Mouse (Mus musculus): ENCODE results near the gene Zfp950. TPM values are rescaled to one million over a fixed set of nuclear protein-coding genes. Genes with fewer than 3 reads are reported as not detected.

Zfp950 gene
- polyA plus RNA-seq, 2 experiments, result 46.4 to 56.3 TPM

GRCm38 (mm10) chr19:61090541-61090940 lies 50.1 kb downstream of the Zfp950 start:
- Histone ChIP-seq H3K27me3 (ENCODE audit: control insufficient read depth, insufficient read depth, low read length) (no peaks in the 10 kb centered on the region), H3K36me3 (ENCODE audit: control insufficient read depth, insufficient read depth, low read length) (peaks cover 12% of the 10 kb centered on the region), H3K4me2 (replicated peaks; ENCODE audit: low read depth, low read length, severe bottlenecking) (no peak overlapping the region), H3K4me1 (ENCODE audit: control insufficient read depth, insufficient read depth, low read length) (no peaks in the 10 kb centered on the region), H3K9ac (ENCODE audit: low read depth, low read length, severe bottlenecking) (no peak overlapping the region), H3K4me3 (replicated peaks; ENCODE audit: low read length) (no peak overlapping the region), H3K27ac (replicated peaks; ENCODE audit: low read depth, low read length) (no peak overlapping the region), H3K9me3 (ENCODE audit: control insufficient read depth, low read length) (no peaks in the 10 kb centered on the region)
- no peak for ATAC-seq (ENCODE audit: low FRiP score, low read depth)
- no peak for TF ChIP-seq POLR2A (IDR thresholded peaks at IDR 0.05; ENCODE audit: borderline replicate concordance, extremely low read depth, insufficient read depth, insufficient read length)
- 95% methylated on average over 4 of the region's 4 CpGs for WGBS
- DNase-seq (ENCODE audit: low spot score), result no peak

- H3K27me3 ChIP-seq (ENCODE audit: control insufficient read depth, insufficient read depth, low read length), result no peaks in the 10 kb centered on the region
- H3K36me3 ChIP-seq (ENCODE audit: control insufficient read depth, insufficient read depth, low read length), result peaks cover 12% of the 10 kb centered on the region
- ATAC-seq (ENCODE audit: low FRiP score, low read depth) (no peak), DNase-seq (ENCODE audit: low spot score) (no peak)
- WGBS, result 87% methylated on average over 3 of the region's 3 CpGs
- H3K9me3 ChIP-seq (ENCODE audit: control insufficient read depth, low read length), result no peaks in the 10 kb centered on the region
- H3K4me1 ChIP-seq (ENCODE audit: control insufficient read depth, insufficient read depth, low read length), result no peaks in the 10 kb centered on the region
- H3K4me3 ChIP-seq (replicated peaks; ENCODE audit: low read length), result no peak overlapping the region
- no peak overlapping the region for H3K27ac ChIP-seq (replicated peaks; ENCODE audit: low read depth, low read length)
- H3K4me2 ChIP-seq (replicated peaks; ENCODE audit: low read depth, low read length, severe bottlenecking), result no peak overlapping the region
- H3K9ac ChIP-seq (ENCODE audit: low read depth, low read length, severe bottlenecking), result no peak overlapping the region
- TF ChIP-seq POLR2A (IDR thresholded peaks at IDR 0.05; ENCODE audit: borderline replicate concordance, extremely low read depth, insufficient read depth, insufficient read length), result no peak
Observed at GRCm38 (mm10) chr19:61089001-61089400, 51.6 kb downstream of the Zfp950 start.

- ATAC-seq (ENCODE audit: low FRiP score, low read depth), result no peak
- no peak overlapping the region for H3K9ac ChIP-seq (ENCODE audit: low read depth, low read length, severe bottlenecking)
- H3K4me1 ChIP-seq (ENCODE audit: control insufficient read depth, insufficient read depth, low read length), result no peaks in the 10 kb centered on the region
- no peak for TF ChIP-seq POLR2A (IDR thresholded peaks at IDR 0.05; ENCODE audit: borderline replicate concordance, extremely low read depth, insufficient read depth, insufficient read length)
- H3K36me3 ChIP-seq (ENCODE audit: control insufficient read depth, insufficient read depth, low read length), result peaks cover 14% of the 10 kb centered on the region
- WGBS, result 91% methylated on average over 1 of the region's 1 CpGs
- H3K4me3 ChIP-seq (replicated peaks; ENCODE audit: low read length), result no peak overlapping the region
- no peaks in the 10 kb centered on the region for H3K27me3 ChIP-seq (ENCODE audit: control insufficient read depth, insufficient read depth, low read length)
- DNase-seq (ENCODE audit: low spot score), result no peak
- no peak overlapping the region for H3K27ac ChIP-seq (replicated peaks; ENCODE audit: low read depth, low read length)
- no peak overlapping the region for H3K4me2 ChIP-seq (replicated peaks; ENCODE audit: low read depth, low read length, severe bottlenecking)
- no peaks in the 10 kb centered on the region for H3K9me3 ChIP-seq (ENCODE audit: control insufficient read depth, low read length)
Observed at GRCm38 (mm10) chr19:61087781-61088180, 52.9 kb downstream of the Zfp950 start.

GRCm38 (mm10) chr19:61085217-61085616 lies 55.4 kb downstream of the Zfp950 start:
- no peak for ATAC-seq (ENCODE audit: low FRiP score, low read depth)
- Histone ChIP-seq H3K4me2 (replicated peaks; ENCODE audit: low read depth, low read length, severe bottlenecking) (no peak overlapping the region), H3K4me3 (replicated peaks; ENCODE audit: low read length) (no peak overlapping the region), H3K36me3 (ENCODE audit: control insufficient read depth, insufficient read depth, low read length) (peaks cover 14% of the 10 kb centered on the region), H3K27ac (replicated peaks; ENCODE audit: low read depth, low read length) (no peak overlapping the region), H3K9me3 (ENCODE audit: control insufficient read depth, low read length) (no peaks in the 10 kb centered on the region), H3K4me1 (ENCODE audit: control insufficient read depth, insufficient read depth, low read length) (no peaks in the 10 kb centered on the region), H3K9ac (ENCODE audit: low read depth, low read length, severe bottlenecking) (no peak overlapping the region), H3K27me3 (ENCODE audit: control insufficient read depth, insufficient read depth, low read length) (no peaks in the 10 kb centered on the region)
- WGBS, result 78% methylated on average over 2 of the region's 2 CpGs
- DNase-seq (ENCODE audit: low spot score), result no peak
- no peak for TF ChIP-seq POLR2A (IDR thresholded peaks at IDR 0.05; ENCODE audit: borderline replicate concordance, extremely low read depth, insufficient read depth, insufficient read length)

- 54% methylated on average over 4 of the region's 4 CpGs for WGBS
- ATAC-seq (ENCODE audit: low FRiP score, low read depth), result peak; percentile 47; the same call in 1 of the 2 replicates
- Histone ChIP-seq H3K36me3 (ENCODE audit: control insufficient read depth, insufficient read depth, low read length) (peaks cover 8% of the 10 kb centered on the region; the same call in 1 of the 2 replicates), H3K9ac (ENCODE audit: low read depth, low read length, severe bottlenecking) (no peak overlapping the region), H3K4me1 (ENCODE audit: control insufficient read depth, insufficient read depth, low read length) (no peaks in the 10 kb centered on the region), H3K27ac (replicated peaks; ENCODE audit: low read depth, low read length) (no peak overlapping the region), H3K4me2 (replicated peaks; ENCODE audit: low read depth, low read length, severe bottlenecking) (no peak overlapping the region), H3K4me3 (replicated peaks; ENCODE audit: low read length) (no peak overlapping the region), H3K27me3 (ENCODE audit: control insufficient read depth, insufficient read depth, low read length) (no peaks in the 10 kb centered on the region), H3K9me3 (ENCODE audit: control insufficient read depth, low read length) (no peaks in the 10 kb centered on the region)
- TF ChIP-seq POLR2A (IDR thresholded peaks at IDR 0.05; ENCODE audit: borderline replicate concordance, extremely low read depth, insufficient read depth, insufficient read length), result no peak
- peak; percentile 83 for DNase-seq (ENCODE audit: low spot score)
Observed at GRCm38 (mm10) chr19:61084149-61084940, 56.3 kb downstream of the Zfp950 start.

Data from limb, embryonic 14.5 days (tissue).